Mouse (Mus musculus): ENCODE results near the gene R3hcc1l. TPM values are rescaled to one million over a fixed set of nuclear protein-coding genes. Genes with fewer than 3 reads are reported as not detected.
A peak's percentile ranks its signal among the peaks of the same experiment; 100 is the strongest.

R3hcc1l gene
- 21.1 and 30.9 TPM in 2 replicates for total RNA-seq (2021)
- long read RNA-seq, full-length matches to known transcripts = 36 of 50 reads
- long read RNA-seq, partial matches to known transcripts = 3 of 50 reads
- long read RNA-seq, other reads (novel, unspliced or antisense) = 11 of 50 reads

- DNase-seq = peak; percentile 99
Measured at GRCm38 (mm10) chr19:42518620-42519310, at the start of gene R3hcc1l. TSS of gene R3hcc1l (plus strand) at chr19:42518759.

GRCm38 (mm10) chr19:42471571-42471970 lies 47.0 kb upstream of the R3hcc1l start:
- DNase-seq = no peak

GRCm38 (mm10) chr19:42472831-42473230 lies 45.7 kb upstream of the R3hcc1l start:
- DNase-seq = no peak

- no peak for DNase-seq
Measured at GRCm38 (mm10) chr19:42477769-42478168, 40.8 kb upstream of the R3hcc1l start.

GRCm38 (mm10) chr19:42478303-42478702 lies 40.3 kb upstream of the R3hcc1l start:
- DNase-seq = no peak

- no peak for DNase-seq
Measured at GRCm38 (mm10) chr19:42485443-42485842, 33.1 kb upstream of the R3hcc1l start.

- no peak for DNase-seq
Measured at GRCm38 (mm10) chr19:42487261-42487660, 31.3 kb upstream of the R3hcc1l start.

- DNase-seq = no peak
Measured at GRCm38 (mm10) chr19:42493257-42493917, 25.2 kb upstream of the R3hcc1l start.

- no peak for DNase-seq
Measured at GRCm38 (mm10) chr19:42504156-42504555, 14.4 kb upstream of the R3hcc1l start.

GRCm38 (mm10) chr19:42509625-42510024 lies 8.9 kb upstream of the R3hcc1l start:
- no peak for DNase-seq

- peak; percentile 13 for DNase-seq
Measured at GRCm38 (mm10) chr19:42510276-42511171, 8.0 kb upstream of the R3hcc1l start.

- no peak for DNase-seq
Measured at GRCm38 (mm10) chr19:42515656-42516055, 2.9 kb upstream of the R3hcc1l start.

GRCm38 (mm10) chr19:42516121-42516520 lies 2.4 kb upstream of the R3hcc1l start:
- no peak for DNase-seq

GRCm38 (mm10) chr19:42517957-42518619 lies 471 bp upstream of the R3hcc1l start:
- no peak for DNase-seq

GRCm38 (mm10) chr19:42519760-42520159 lies 1.2 kb downstream of the R3hcc1l start:
- no peak for DNase-seq

- DNase-seq = no peak
Measured at GRCm38 (mm10) chr19:42524703-42525102, 6.1 kb downstream of the R3hcc1l start.

GRCm38 (mm10) chr19:42529992-42530437 lies 11.5 kb downstream of the R3hcc1l start:
- DNase-seq = peak; percentile 15

GRCm38 (mm10) chr19:42534427-42534826 lies 15.9 kb downstream of the R3hcc1l start:
- no peak for DNase-seq

GRCm38 (mm10) chr19:42537600-42537999 lies 19.0 kb downstream of the R3hcc1l start:
- DNase-seq = no peak

- DNase-seq = no peak
Measured at GRCm38 (mm10) chr19:42538911-42539310, 20.4 kb downstream of the R3hcc1l start.

GRCm38 (mm10) chr19:42539414-42540189 lies 21.0 kb downstream of the R3hcc1l start:
- no peak for DNase-seq

Measured in adrenal gland, postnatal 25 days (tissue).